ENCODE assay signal across 8 mouse cellular contexts in genomic region chr14:75834739-75835381, GRCm38 (mm10). TPM values are rescaled to one million over a fixed set of nuclear protein-coding genes. Genes with fewer than 3 reads are reported as not detected.
DNase-seq lines count a peak whose midpoint lies in the region; ATAC-seq and TF ChIP-seq lines count a peak whose summit lies in the region.

No protein-coding gene starts in this region.

- H3K4me3 ChIP-seq in intestine, embryonic 16.5 days (ENCODE audit: low read length) = peak overlapping the region; percentile 60
- H3K4me3 ChIP-seq in lung, adult 2 months (replicated peaks; ENCODE audit: extremely low read depth, low read depth, low read length) = peak overlapping the region; percentile 81

- no peaks in the 10 kb centered on the region for H3K36me3 ChIP-seq in intestine, embryonic 16.5 days (ENCODE audit: control insufficient read depth, insufficient read depth, low read length)

- no peaks in the 10 kb centered on the region for H3K9me3 ChIP-seq in intestine, embryonic 16.5 days (ENCODE audit: control insufficient read depth, low read length)

- H3K4me1 ChIP-seq in intestine, embryonic 16.5 days (ENCODE audit: control insufficient read depth, insufficient read depth, low read length) = peaks cover 29% of the 10 kb centered on the region
- H3K4me1 ChIP-seq in lung, adult 2 months (ENCODE audit: control insufficient read depth, insufficient read depth, low read length) = peaks cover 5% of the 10 kb centered on the region; the same call in 1 of the 2 replicates

- under 1% methylated on average over 16 of the region's 16 CpGs for WGBS in intestine, embryonic 16.5 days
- WGBS in lung, adult 2 months = under 1% methylated on average over 16 of the region's 16 CpGs

- H3K27me3 ChIP-seq in intestine, embryonic 16.5 days (replicated peaks; ENCODE audit: control insufficient read depth, insufficient read depth, low read length) = no peaks in the 10 kb centered on the region

- H3K27ac ChIP-seq in intestine, embryonic 16.5 days (ENCODE audit: low read length) = peak overlapping the region; percentile 100

- peak overlapping the region; percentile 88 for H3K9ac ChIP-seq in intestine, embryonic 16.5 days (ENCODE audit: low read depth, low read length)

- peak; percentile 70; the same call in 1 of the 2 replicates for TF ChIP-seq POLR2A in lung, adult 2 months (IDR thresholded peaks at IDR 0.05; ENCODE audit: borderline replicate concordance, extremely low read depth, low read depth, low read length)

- peak; percentile 63 for ATAC-seq in intestine, embryonic 16.5 days
- peak; percentile 50; the same call in 1 of the 2 replicates for ATAC-seq in neutrophil, adult 5-6 weeks (ENCODE audit: extremely low read depth, insufficient number of reproducible peaks, low FRiP score, poor library complexity, severe bottlenecking)

- 0 out of 2 replicates have a peak, but pooled peaks have one; percentile 25 for TF ChIP-seq CTCF in lung, adult 2 months (IDR thresholded peaks at IDR 0.05; ENCODE audit: insufficient read depth, low read length)

- peak; percentile 56 to 67 for DNase-seq in urinary bladder, adult 18-20 months (ENCODE audit: low spot score in 2 of 2)
- DNase-seq in urinary bladder, postnatal 10 days (ENCODE audit: low spot score) = no peak
- DNase-seq in cerebellum, postnatal 10 days = peak; percentile 44 to 51
- peak; percentile 72 for DNase-seq in gastrocnemius, postnatal 25 days
- DNase-seq in lung, adult 2 months = peak; percentile 81
- DNase-seq in thymus, postnatal 36 days = peak; percentile 75 to 79

- H3K4me2 ChIP-seq in intestine, embryonic 16.5 days (ENCODE audit: low read depth, low read length) = peak overlapping the region; percentile 100

RNA-seq across cellular contexts. Expression of gene Tpt1, which starts 10.0 kb away (rescaled TPM):
- 1,000 to 10,000 TPM; 2,961 to 2,964 TPM for total RNA-seq in gastrocnemius, postnatal 25 days (2021)
- polyA plus RNA-seq in intestine, embryonic 16.5 days (2015; fragmentation: Nextera tagmentation; extraction: Ambion mirVana) = 829 and 857 TPM in 2 replicates
- 1,159 and 1,652 TPM in 2 replicates for polyA plus RNA-seq in lung, adult 2 months (2012; rRNA removed)
- 1,381 and 1,390 TPM in 2 replicates for total RNA-seq in neutrophil, adult 5-6 weeks (2017)

RNA-seq across cellular contexts. Expression of gene Slc25a30, which starts 48.0 kb away (rescaled TPM):
- 1 to 10 TPM; 7.1 to 7.2 TPM for total RNA-seq in gastrocnemius, postnatal 25 days (2021)
- 2.1 and 2.4 TPM in 2 replicates for polyA plus RNA-seq in intestine, embryonic 16.5 days (2015; fragmentation: Nextera tagmentation; extraction: Ambion mirVana)
- 5.0 and 7.7 TPM in 2 replicates for polyA plus RNA-seq in lung, adult 2 months (2012; rRNA removed)
- 46.4 and 50.7 TPM in 2 replicates for total RNA-seq in neutrophil, adult 5-6 weeks (2017)
